Mouse (Mus musculus) spleen, postnatal 4 days (tissue): ENCODE results near the gene Camk2g.

Source experiments
- DNase-seq, 2 experiments: peaks; one replicate each; pipeline ENCODE4 v3.0.0; 2022; ENCODE audit warnings: low spot score in 2 of 2

The Camk2g gene

DNA sequence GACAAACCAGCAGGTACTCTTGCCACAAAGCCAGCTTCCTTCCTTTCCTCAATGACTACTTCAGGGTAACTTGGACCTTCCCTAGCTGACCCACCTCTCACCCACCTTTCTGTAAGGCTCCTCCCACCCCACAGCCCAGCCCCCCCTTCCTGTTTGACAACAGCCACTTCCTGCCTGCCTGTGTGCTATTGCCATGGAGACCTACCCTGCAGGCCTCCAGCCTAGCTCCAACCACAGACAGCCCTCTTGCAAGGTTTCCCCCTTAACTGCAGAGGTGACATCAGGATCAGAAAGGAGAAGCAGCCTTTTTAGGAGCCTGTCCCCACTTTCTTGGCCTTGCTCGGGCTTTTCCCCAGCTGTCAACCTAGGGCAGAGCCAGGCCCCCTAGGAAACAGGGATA is 8.7 kb downstream of the Camk2g start:
- DNase-seq = peak in 1 of 2 experiments; percentile 39

DNA sequence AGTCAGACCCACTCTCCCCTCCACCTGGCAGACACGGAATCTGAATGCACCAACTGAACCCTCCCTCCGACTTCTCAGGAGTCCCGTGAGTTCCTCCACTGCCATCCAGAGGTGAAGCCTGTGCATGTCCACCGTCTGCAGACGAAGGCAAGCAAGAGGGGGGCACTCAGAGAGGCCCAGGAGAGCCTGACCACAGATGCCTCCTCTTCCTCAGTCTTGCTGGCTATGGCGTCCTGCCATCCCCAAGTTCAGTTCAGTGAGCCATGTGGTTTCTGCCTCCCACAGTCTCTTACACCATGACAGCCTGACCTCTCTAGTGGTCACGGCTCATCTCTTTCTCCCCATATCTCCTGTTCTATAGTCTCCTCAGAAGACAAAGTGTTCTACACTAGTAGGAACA is 9.2 kb downstream of the Camk2g start:
- no peak for DNase-seq

DNA sequence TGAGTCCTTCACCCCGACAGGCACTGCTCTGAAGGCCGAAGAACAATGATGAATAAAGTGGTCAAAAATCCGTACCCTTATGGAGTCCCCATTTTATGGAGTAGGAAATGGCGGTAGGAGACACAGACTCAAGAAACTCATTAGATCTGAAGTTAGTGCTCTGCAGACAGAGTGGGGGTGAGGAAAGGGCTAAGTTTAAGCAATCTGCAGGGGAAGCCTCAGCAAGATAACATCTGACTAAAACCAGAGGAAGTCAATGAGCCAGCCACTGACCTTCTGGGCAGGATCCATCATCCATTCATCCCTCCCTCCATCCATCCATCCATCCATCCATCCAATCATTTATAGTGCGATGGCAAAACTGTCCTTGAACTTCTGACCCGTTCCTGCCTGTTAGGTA is 10.4 kb downstream of the Camk2g start:
- DNase-seq = no peak

DNA sequence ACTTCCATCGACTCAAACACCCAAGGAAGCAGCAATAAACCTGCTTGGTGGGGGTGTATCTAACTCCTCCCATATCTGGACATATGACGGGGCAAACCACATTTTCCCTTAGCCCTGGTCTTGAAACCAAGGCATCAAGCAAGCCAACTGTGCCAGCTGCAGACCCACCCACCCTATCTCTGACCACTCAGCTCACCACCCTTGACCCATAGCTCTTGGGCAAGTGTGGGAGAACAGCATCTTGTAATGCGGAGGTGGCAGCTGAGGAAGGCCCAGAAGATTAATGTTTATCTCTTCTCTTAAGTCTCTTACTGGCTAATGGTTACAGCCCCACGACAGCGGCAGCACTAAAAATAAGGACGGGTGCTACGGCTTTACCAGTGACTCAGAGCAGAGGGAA is 11.0 kb downstream of the Camk2g start:
- DNase-seq = no peak

DNA sequence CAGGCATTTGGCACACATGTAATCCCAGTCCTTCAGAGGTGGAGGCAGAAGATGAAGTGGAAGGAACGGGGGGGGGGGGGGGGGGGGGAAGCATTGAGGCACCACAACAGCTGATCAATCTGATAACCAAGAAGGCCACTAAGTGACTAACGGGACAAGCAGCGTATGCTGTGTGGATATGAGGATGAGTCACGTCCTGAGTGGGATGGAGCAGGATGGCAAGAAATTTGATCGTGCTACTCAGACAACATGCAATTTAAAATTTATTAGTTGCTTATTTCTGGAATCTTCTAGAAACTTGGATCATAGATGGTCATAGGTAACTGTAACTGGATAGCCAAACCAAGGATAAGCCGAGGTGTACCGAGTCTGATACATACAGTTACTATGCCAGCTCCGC is 13.7 kb downstream of the Camk2g start:
- DNase-seq = no peak

DNA sequence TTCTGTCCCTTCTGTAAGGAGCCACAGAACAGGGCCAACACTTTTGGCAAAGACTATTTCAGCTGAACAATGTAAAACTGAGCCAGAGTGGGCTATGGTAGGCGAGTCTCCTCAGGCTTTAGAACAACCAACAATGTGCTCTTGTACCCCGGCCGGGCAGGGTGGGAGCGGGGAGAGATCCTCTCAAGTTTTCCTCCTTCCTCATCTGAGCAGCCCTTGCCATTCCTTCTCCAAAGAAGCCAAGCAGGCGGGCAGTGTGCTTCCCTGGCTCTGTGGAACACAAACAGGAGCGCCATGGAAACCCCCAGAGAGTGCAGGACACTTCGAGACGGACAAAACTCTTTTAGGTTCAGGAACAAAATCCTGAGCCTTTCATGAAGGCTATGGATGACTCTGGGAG is 15.4 kb downstream of the Camk2g start:
- no peak for DNase-seq

DNA sequence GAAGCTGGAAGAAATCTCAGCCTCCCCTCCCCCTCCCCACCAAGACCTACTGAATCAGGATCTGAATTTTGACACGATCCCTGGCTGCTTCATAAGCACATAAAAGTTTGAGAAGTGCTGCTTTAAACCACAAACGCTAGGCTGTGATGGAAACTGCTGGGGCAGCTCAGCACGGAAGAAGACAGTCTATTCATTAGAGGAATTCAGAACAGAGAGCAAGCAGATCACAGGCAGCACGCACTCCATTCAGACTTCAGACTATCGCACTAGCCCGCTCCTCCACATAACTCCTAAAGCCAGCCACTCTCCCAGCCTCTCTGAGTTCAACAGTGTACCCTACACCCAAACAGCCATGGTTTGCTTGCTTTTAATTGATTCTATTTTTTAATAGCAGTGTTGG is 18.2 kb downstream of the Camk2g start:
- no peak for DNase-seq

DNA sequence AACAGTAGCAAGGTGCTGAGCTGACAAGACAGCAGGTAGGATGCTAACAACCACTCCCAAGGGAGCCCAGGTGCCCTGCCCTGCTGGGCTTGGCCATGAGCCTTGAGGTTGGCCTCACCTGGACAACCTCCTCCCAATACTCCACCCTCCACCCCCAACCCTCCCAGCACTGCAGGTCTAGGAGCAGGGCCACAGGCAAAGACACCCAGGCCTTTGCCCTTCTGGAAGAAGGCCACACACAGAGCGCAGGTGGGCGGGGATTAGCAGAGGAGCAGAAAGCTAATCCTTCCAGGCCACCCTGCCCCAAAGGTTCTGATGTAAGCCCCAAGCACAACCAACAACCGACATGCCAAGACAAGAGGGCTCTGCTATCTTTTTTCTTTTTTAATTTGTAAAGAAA is 20.5 kb downstream of the Camk2g start:
- no peak for DNase-seq

DNA sequence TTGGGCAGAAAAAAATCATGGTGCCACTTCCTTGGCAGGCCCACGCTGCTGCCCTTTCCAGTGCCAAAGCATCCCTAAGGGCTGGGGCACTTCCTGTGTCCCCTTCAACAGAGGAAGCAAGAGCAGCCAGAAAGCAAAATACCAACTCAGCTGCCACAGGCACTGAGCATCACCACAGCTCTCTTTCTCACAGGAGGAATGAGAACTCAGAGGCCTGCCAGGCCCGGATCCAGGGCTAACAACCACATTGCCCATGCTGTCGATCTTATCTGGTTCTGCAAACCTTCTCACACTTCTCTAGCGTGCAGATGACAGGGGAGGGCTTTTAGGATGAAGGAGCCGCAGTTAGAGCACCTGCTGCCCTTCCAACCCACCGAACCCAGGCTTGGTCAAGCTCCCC is 21.1 kb downstream of the Camk2g start:
- DNase-seq = no peak

DNA sequence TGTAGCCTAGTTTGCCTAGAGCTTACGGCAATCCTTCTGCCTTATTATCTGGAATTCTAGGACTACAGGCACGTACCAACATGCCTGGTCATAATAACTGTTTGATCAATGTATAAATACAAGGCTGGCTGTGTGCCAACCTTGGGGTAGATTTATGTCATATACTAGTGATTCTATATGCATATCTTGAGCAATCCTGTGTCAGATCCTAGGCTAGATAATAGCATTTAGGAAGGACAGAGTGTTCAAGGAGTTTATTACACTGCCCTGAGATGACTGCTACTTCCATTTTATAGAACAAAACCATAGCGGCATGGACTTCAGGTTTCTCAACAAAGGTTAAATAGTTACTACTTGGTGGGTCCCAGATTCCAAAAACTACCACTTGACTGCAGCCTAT is 21.9 kb downstream of the Camk2g start:
- no peak for DNase-seq

DNA sequence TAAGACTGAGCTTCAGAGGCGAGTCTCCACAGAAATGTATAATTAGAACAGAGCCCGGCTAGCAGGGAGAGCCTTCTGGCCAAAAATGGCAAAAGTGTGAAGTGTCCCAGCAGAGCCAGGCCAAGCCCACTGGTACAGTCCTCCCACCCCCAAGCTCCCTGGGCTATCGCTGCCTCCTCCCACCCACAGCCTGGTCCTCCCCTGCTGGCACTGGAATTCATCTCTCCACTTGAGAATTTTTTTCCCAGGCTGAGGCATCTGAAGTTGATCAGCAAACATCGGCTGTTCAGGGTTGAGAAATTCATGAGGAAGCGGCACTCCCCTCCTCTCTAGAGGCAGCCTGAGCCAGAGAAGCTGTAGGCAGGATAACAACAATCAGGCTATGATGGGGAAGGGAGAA is 25.3 kb downstream of the Camk2g start:
- DNase-seq = no peak

DNA sequence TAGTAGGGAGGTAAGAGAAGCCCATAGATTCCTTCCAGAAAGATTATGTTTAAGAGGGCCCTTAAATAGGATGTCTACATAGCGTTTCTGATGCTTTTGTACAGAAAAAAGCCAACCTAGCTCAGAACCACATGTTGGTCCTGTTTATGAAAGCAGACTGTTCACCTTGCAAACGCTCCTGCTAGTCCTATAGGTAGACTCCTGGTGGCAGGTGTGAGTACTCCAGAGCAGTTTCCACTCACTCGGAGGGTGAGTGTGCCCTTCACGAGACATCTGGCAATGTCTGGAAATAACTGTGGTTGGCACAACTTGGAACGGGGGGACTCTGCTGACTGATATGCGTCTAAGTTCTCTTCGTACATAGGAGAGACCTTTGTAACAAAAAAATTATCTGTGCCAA is 26.0 kb downstream of the Camk2g start:
- DNase-seq = no peak

DNA sequence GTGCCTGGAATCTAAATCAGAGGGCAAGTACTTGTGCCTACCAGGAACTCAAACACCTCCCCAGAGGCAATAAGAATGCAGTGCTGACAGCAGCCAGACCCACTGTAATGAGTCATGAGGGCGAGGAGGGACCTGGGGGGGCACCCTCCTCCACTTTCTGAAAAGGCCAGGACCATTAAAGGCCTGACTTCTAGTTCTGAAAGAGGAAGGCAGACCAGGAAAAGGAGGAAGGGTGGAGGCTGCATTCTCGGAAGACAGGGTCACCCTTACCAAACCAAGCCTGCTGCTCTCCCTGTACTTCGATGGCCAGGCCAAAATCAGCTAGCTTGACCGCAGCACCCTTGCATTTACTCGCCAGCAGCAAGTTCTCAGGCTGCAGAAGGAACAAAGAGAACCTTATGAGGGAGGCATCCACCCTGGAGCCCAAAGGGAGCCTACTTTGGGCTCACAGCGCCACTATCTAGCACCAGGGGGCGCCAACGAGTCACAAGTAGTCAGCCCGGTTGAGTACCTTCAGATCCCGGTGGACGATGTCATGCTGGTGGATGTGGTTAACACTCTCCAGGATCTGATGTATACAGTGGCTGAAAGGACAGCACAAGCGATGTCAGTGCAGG is 28.1 kb downstream of the Camk2g start:
- DNase-seq = peak; percentile 81 to 95

DNA sequence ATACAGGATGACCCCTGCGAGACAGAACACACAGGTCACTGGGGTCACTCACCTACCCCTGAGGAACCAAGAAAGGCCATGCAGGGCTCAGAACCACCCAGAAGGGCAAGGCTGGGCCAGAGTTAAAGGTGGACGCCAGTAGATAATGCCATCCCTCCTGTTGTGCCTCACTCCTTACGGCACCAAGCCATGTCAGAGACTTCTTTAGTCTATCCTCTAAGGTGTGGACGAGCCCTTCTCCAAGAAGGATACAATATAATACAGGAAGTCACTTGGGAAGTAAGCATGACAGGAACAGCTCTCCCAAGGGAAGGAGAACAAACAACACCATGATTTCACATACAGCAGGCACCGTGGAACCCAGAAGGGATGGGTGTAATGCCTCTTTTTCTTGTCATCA is 28.9 kb downstream of the Camk2g start:
- DNase-seq = no peak

DNA sequence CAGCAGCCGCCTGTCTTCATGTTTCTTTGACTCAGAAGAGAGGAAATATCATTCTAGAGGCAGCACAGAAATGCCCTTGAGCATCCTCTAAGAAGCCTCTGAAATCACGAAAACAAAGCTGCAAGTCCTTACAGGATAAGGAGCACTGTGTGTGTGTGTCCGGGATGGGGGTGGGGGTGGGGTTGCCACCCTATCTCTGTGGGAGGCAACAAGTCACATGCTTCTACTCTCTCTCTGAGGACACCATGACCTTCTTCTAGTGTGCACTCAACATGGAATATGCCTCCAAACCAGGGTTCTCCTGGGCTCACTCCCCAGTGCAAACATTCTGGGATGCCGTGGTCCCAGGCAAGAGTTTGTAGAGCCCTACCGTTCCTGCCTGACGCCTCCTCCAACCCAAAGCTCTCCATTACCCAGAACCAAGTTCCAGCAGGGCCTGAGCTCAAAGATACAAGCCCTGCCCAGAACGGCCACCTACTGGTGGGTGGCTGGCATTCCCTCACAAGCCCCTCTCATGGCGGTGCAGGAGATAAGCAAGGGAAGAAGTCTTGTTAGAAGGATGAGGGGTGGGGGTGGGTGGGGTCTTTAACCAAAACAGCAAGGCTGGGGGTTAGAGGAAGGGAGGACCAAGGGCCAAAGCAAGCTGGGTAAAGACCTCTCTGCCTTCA is 35.0 kb downstream of the Camk2g start:
- DNase-seq = no peak

DNA sequence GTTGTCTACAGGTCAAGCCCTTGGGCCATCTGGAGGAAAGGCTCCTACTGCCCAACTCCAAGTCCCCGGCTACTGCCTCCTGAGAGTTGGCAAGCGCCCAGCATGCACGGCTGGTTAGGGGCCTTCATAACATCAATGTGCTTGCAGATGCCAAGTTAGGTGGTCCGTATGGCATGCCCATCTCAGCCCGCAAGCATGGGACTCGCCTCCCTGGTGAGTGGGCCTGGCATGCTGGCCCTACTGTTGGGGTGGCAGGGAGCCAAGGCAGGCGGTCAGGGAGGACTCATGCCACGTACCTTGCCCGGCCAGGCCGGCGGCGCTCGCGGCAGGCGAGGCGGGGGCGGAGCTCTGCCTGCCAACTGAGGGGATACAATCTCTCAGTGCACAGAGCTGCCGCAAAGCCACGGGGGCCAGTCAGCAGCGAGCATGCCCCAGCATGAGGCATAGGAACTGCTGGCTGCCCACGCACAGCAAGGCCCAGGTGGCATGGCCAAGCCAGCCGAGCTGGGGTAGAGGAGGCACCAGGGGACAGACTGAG is 36.4 kb downstream of the Camk2g start:
- no peak for DNase-seq

DNA sequence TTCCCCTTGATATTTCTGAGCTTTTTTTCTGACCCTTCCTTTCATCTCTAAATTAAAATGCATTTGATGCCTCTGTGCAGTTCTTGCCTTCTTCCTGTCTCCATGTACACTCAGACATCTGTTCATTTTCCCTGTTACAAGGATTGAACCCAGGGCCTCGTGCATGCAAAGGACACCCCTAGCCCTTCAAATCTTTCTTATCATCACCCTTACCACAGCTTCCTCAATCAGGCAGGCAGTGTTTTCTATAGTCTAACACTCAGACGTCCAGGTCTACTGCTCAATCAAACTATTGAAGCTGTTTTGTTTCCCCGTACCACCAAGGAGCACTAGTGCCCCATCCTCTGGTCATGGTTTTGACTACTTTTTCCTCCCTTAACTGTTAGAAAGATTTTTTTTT is 40.1 kb downstream of the Camk2g start:
- no peak for DNase-seq

DNA sequence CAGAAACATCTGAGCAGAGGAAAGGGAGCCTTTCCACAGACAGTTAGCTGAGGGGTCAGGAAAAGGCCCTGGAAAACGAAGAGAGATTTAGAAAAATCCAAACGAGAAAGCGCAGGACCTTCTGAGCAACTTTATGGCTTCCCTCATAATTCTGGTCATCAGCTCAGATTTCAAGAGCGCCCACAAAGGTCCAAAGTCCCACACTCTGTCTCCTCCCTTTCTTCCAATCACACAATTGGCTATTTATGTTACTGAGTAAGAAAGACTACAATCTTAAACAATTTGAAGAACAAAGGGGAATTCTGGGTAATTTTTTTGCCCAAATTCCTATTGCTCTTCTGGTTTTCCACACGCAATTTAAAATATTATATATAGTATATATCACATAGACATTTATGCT is 43.4 kb downstream of the Camk2g start:
- no peak for DNase-seq

DNA sequence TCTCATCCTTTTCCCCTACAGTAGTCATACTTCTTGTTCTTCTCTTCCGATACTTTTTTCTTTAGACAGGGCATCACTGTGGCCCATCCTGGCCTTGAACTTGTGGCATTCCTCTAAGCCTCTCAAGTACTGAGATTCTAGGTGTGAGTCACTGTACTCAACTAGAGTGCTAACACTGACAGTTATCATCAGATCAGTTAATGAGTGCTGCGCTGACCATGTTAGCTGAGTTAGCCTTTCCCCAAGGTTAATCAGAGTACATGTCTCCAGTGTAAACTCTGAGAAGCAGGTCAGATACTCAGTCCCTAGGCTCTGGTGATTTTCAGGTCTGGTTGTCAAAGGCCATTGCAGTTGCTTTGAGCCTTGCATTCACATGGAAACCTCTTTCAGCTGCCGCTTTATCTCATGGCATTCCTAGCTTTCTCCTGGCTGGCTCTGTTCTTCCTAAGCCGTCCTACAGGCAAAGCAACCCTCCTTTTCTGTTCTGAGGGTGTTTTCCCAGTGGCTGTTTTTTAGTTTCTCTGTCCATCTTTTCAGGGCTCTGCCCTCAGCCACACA is 44.3 kb downstream of the Camk2g start:
- no peak for DNase-seq

DNA sequence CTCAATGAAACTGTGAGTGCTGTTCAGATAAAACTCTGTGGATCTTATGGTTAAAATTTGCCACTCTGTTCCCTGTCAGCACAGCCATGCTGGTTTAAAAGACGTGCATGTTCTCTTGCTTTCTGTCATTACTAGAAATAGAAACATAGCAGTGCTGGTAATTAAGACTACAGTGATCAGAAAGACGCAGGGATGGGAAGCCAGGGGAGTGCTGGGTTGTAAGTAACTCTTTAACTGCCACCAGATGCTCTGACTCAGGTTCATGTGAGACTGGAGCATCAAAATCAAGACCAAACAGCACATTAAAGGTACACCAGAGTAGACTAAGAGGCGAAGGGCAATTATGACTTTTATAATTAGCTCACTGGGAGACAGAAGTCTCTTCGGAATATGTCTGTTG is 45.5 kb downstream of the Camk2g start:
- no peak for DNase-seq

DNA sequence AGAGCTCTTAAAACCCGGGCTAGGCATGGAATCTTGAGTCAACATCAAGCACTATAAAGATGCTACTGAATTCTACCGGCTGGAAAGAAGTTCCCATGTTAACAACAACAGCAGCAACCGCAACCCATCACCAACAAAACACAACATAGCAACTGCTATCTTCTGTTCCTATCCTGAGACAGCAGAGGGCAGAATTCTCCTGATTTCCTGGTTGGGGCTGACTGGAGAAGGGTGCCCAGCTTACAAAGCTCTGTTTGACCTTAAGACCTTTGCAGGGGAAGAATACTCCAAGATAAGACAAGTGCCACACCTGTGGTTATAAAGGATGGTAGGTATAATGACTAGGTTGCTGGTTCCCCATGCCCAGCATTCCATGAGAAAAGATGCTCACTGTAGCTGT is 47.0 kb downstream of the Camk2g start:
- DNase-seq = no peak

DNA sequence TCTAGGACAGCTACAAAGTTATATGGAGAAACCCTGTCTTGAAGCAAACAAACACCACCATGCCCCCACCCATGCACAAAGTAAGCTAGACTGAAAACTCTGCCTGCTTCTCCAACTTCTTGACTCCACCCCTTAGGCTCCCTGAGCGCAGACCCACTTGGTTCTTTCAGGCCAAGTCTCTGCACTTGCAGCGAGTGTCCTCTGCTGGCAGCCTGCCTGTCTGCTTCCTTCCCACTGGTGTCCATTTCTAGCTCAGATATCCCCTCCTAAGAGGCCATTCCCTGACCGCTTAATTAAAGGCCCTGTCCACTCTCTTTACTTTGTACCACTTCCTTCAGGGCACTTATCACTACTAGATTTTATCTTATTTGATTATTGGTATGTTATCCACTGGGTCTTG is 50.3 kb downstream of the Camk2g start:
- no peak for DNase-seq

DNA sequence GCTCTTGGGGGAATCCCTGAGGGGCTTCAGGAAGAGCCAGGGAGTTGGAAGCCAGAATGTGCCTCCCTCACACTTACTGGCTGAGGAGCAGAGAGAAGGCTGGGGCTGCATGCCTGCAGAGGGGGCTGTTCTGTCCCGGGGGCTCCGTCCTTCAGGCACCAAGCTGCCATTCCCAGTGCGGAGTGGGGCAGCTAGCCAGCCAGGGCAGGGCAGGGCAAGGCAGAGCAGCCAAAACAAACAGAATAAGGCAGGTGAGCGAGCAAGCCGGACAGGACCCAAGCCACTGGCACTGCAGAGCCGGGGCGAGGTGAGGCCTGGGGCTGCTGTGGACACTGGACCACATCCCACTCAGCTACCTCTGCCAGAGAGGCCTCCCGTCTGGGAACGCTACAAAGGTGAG is 52.6 kb downstream of the Camk2g start:
- DNase-seq = no peak

DNA sequence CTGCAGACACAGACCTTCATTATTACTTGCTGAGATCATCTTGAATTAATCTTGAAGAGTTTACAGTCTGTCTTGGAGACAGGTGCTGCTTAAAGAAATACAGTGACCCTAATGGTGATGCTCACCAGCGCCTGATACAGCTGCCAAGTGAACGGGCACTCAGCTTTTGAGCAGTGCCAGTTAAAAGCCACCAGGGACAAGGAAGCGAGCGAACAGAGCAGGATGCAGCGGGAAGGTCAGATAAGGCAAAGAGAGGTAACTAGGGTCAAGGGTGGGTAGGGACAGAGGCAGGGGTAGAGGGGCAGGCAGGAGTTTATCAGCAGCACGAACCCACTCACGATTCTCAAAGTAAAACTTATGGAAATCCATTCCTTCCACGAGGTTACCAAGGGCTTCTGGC is 55.4 kb downstream of the Camk2g start:
- no peak for DNase-seq
